Mouse (Mus musculus): ENCODE measurements around the gene Lrpprc. TPM values are rescaled to one million over a fixed set of nuclear protein-coding genes. Genes with fewer than 3 reads are reported as not detected.

Gene Lrpprc
- polyA plus RNA-seq, 1 experiment from 2014 or later: 21.0 TPM

- H3K36me3 ChIP-seq (ENCODE audit: inconsistent target): peaks cover 33% of the 10 kb centered on the region
- WGBS (ENCODE audit: missing documents): 97% methylated on average over 16 of the region's 16 CpGs
- H3K27ac ChIP-seq: no peak overlapping the region
- no peak overlapping the region for H3K4me3 ChIP-seq (ENCODE audit: inconsistent target)
- H3K79me2 ChIP-seq (ENCODE audit: inconsistent target): no peaks in the 10 kb centered on the region
Observed at GRCm38 (mm10) chr17:84716252-84716872, 74.2 kb downstream of the Lrpprc start.

GRCm38 (mm10) chr17:84714930-84715329 lies 75.7 kb downstream of the Lrpprc start:
- H3K36me3 ChIP-seq (ENCODE audit: inconsistent target): peaks cover 33% of the 10 kb centered on the region

GRCm38 (mm10) chr17:84713563-84714164 lies 76.9 kb downstream of the Lrpprc start:
- H3K4me3 ChIP-seq (ENCODE audit: inconsistent target): no peak overlapping the region
- no peaks in the 10 kb centered on the region for H3K79me2 ChIP-seq (ENCODE audit: inconsistent target)
- peaks cover 43% of the 10 kb centered on the region for H3K36me3 ChIP-seq (ENCODE audit: inconsistent target)
- WGBS (ENCODE audit: missing documents): 94% methylated on average over 18 of the region's 18 CpGs
- no peak overlapping the region for H3K27ac ChIP-seq

More at GRCm38 (mm10) chr17:84714930-84715329, 75.7 kb downstream of the Lrpprc start:
- H3K27ac ChIP-seq: no peak overlapping the region
- no peak overlapping the region for H3K4me3 ChIP-seq (ENCODE audit: inconsistent target)
- WGBS (ENCODE audit: missing documents): 87% methylated on average over 4 of the region's 4 CpGs
- H3K79me2 ChIP-seq (ENCODE audit: inconsistent target): no peaks in the 10 kb centered on the region

GRCm38 (mm10) chr17:84709403-84709851 lies 81.2 kb downstream of the Lrpprc start:
- Histone ChIP-seq H3K27ac (no peak overlapping the region), H3K4me3 (ENCODE audit: inconsistent target) (no peak overlapping the region), H3K36me3 (ENCODE audit: inconsistent target) (peaks cover 57% of the 10 kb centered on the region), H3K79me2 (ENCODE audit: inconsistent target) (no peaks in the 10 kb centered on the region)
- WGBS (ENCODE audit: missing documents): 96% methylated on average over 17 of the region's 17 CpGs

GRCm38 (mm10) chr17:84708818-84709217 lies 81.8 kb downstream of the Lrpprc start:
- no peak overlapping the region for H3K4me3 ChIP-seq (ENCODE audit: inconsistent target)
- peaks cover 54% of the 10 kb centered on the region for H3K36me3 ChIP-seq (ENCODE audit: inconsistent target)
- no peak overlapping the region for H3K27ac ChIP-seq
- 93% methylated on average over 7 of the region's 7 CpGs for WGBS (ENCODE audit: missing documents)
- H3K79me2 ChIP-seq (ENCODE audit: inconsistent target): no peaks in the 10 kb centered on the region

GRCm38 (mm10) chr17:84707407-84707806 lies 83.2 kb downstream of the Lrpprc start:
- WGBS (ENCODE audit: missing documents): 85% methylated on average over 4 of the region's 4 CpGs
- no peak overlapping the region for H3K4me3 ChIP-seq (ENCODE audit: inconsistent target)

GRCm38 (mm10) chr17:84698727-84699126 lies 91.9 kb downstream of the Lrpprc start:
- H3K27ac ChIP-seq: no peak overlapping the region
- WGBS (ENCODE audit: missing documents): 42% methylated on average over 5 of the region's 5 CpGs
- no peaks in the 10 kb centered on the region for H3K36me3 ChIP-seq (ENCODE audit: inconsistent target)
- no peaks in the 10 kb centered on the region for H3K79me2 ChIP-seq (ENCODE audit: inconsistent target)
- no peak overlapping the region for H3K4me3 ChIP-seq (ENCODE audit: inconsistent target)

More at GRCm38 (mm10) chr17:84707407-84707806, 83.2 kb downstream of the Lrpprc start:
- H3K79me2 ChIP-seq (ENCODE audit: inconsistent target): no peaks in the 10 kb centered on the region
- H3K36me3 ChIP-seq (ENCODE audit: inconsistent target): peaks cover 41% of the 10 kb centered on the region
- H3K27ac ChIP-seq: no peak overlapping the region

- Histone ChIP-seq H3K79me2 (ENCODE audit: inconsistent target) (no peaks in the 10 kb centered on the region), H3K36me3 (ENCODE audit: inconsistent target) (no peaks in the 10 kb centered on the region), H3K4me3 (ENCODE audit: inconsistent target) (no peak overlapping the region), H3K27ac (no peak overlapping the region)
- 82% methylated on average over 6 of the region's 6 CpGs for WGBS (ENCODE audit: missing documents)
Observed at GRCm38 (mm10) chr17:84696537-84696936, 94.1 kb downstream of the Lrpprc start.

- no peaks in the 10 kb centered on the region for H3K36me3 ChIP-seq (ENCODE audit: inconsistent target)
- WGBS (ENCODE audit: missing documents): 95% methylated on average over 2 of the region's 2 CpGs
- H3K4me3 ChIP-seq (ENCODE audit: inconsistent target): no peak overlapping the region
- no peaks in the 10 kb centered on the region for H3K79me2 ChIP-seq (ENCODE audit: inconsistent target)
- H3K27ac ChIP-seq: no peak overlapping the region
Observed at GRCm38 (mm10) chr17:84693741-84694140, 96.8 kb downstream of the Lrpprc start.

GRCm38 (mm10) chr17:84690111-84690510 lies 100.5 kb downstream of the Lrpprc start:
- Histone ChIP-seq H3K79me2 (ENCODE audit: inconsistent target) (no peaks in the 10 kb centered on the region), H3K27ac (no peak overlapping the region), H3K4me3 (ENCODE audit: inconsistent target) (no peak overlapping the region), H3K36me3 (ENCODE audit: inconsistent target) (no peaks in the 10 kb centered on the region)
- 89% methylated on average over 5 of the region's 5 CpGs for WGBS (ENCODE audit: missing documents)

- Histone ChIP-seq H3K27ac (no peak overlapping the region), H3K79me2 (ENCODE audit: inconsistent target) (no peaks in the 10 kb centered on the region), H3K36me3 (ENCODE audit: inconsistent target) (no peaks in the 10 kb centered on the region), H3K4me3 (ENCODE audit: inconsistent target) (no peak overlapping the region)
- WGBS (ENCODE audit: missing documents): 86% methylated on average over 5 of the region's 5 CpGs
Observed at GRCm38 (mm10) chr17:84689316-84689715, 101.3 kb downstream of the Lrpprc start.

GRCm38 (mm10) chr17:84688834-84689233 lies 101.8 kb downstream of the Lrpprc start:
- no peak overlapping the region for H3K27ac ChIP-seq

GRCm38 (mm10) chr17:84687994-84688393 lies 102.6 kb downstream of the Lrpprc start:
- Histone ChIP-seq H3K27ac (no peak overlapping the region), H3K36me3 (ENCODE audit: inconsistent target) (no peaks in the 10 kb centered on the region), H3K4me3 (ENCODE audit: inconsistent target) (no peak overlapping the region), H3K79me2 (ENCODE audit: inconsistent target) (no peaks in the 10 kb centered on the region)
- 95% methylated on average over 5 of the region's 5 CpGs for WGBS (ENCODE audit: missing documents)

More at GRCm38 (mm10) chr17:84688834-84689233, 101.8 kb downstream of the Lrpprc start:
- Histone ChIP-seq H3K4me3 (ENCODE audit: inconsistent target) (no peak overlapping the region), H3K36me3 (ENCODE audit: inconsistent target) (no peaks in the 10 kb centered on the region), H3K79me2 (ENCODE audit: inconsistent target) (no peaks in the 10 kb centered on the region)
- 69% methylated on average over 11 of the region's 11 CpGs for WGBS (ENCODE audit: missing documents)

- Histone ChIP-seq H3K36me3 (ENCODE audit: inconsistent target) (no peaks in the 10 kb centered on the region), H3K4me3 (ENCODE audit: inconsistent target) (no peak overlapping the region), H3K79me2 (ENCODE audit: inconsistent target) (no peaks in the 10 kb centered on the region), H3K27ac (no peak overlapping the region)
- WGBS (ENCODE audit: missing documents): 98% methylated on average over 4 of the region's 4 CpGs
Observed at GRCm38 (mm10) chr17:84685286-84685685, 105.3 kb downstream of the Lrpprc start.

- H3K36me3 ChIP-seq (ENCODE audit: inconsistent target): no peaks in the 10 kb centered on the region
- H3K79me2 ChIP-seq (ENCODE audit: inconsistent target): no peaks in the 10 kb centered on the region
- no peak overlapping the region for H3K4me3 ChIP-seq (ENCODE audit: inconsistent target)
- 27% methylated on average over 6 of the region's 6 CpGs for WGBS (ENCODE audit: missing documents)
- no peak overlapping the region for H3K27ac ChIP-seq
Observed at GRCm38 (mm10) chr17:84684284-84684683, 106.3 kb downstream of the Lrpprc start.
